Mouse (Mus musculus) intestine, postnatal 0 days (tissue): ENCODE results near the gene Smdt1. TPM values are rescaled to one million over a fixed set of nuclear protein-coding genes. Genes with fewer than 3 reads are reported as not detected.

Experiments
- microRNA-seq: library from miRNA; unstranded; fragments of <30 nt; microRNA quantifications from one replicate; pipeline ENCODE4, GENCODE M21; 2016
- polyA plus RNA-seq: library from polyadenylated mRNA; unstranded; fragments of >200 nt; fragmentation: Nextera tagmentation; extraction: Ambion mirVana; gene quantifications from 2 replicates; pipeline ENCODE4 v1.2.1, GENCODE M21; 2015

Gene Smdt1
- polyA plus RNA-seq, 1 experiment from 2014 or later: 448 TPM

Small RNA genes lying within 50 kb of the gene (microRNA-seq; reads per million reads assigned to microRNA genes)
- gene Mir7684: not detected

Other genes with a start within 250 kb of the Smdt1 start
- 3.5 and 4.2 TPM in 2 replicates for gene Ccdc134, start 211.0 kb upstream of the Smdt1 start, polyA plus RNA-seq
- gene Srebf2, start 191.8 kb upstream of the Smdt1 start, polyA plus RNA-seq: 68.7 and 69.5 TPM in 2 replicates
- gene Shisa8, start 126.1 kb upstream of the Smdt1 start, polyA plus RNA-seq: not detected in 2 replicates
- 0.10 TPM in 1 of 2 replicates, not detected in the other for gene Tnfrsf13c, start 114.6 kb upstream of the Smdt1 start, polyA plus RNA-seq
- gene Cenpm, start 94.2 kb upstream of the Smdt1 start, polyA plus RNA-seq: 14.8 and 16.5 TPM in 2 replicates
- gene 1500009C09Rik, start 86.6 kb upstream of the Smdt1 start, polyA plus RNA-seq: 0.13 TPM in 1 of 2 replicates, not detected in the other
- gene Sept3, start 64.1 kb upstream of the Smdt1 start, polyA plus RNA-seq: 1.7 and 3.0 TPM in 2 replicates
- not detected in 2 replicates for gene Wbp2nl, start 40.0 kb upstream of the Smdt1 start, polyA plus RNA-seq
- gene Naga, start within 50 bp of the Smdt1 start, polyA plus RNA-seq: 1,439 and 1,503 TPM in 2 replicates
- gene Pheta2, start within 50 bp of the Smdt1 start, polyA plus RNA-seq: 5.4 and 5.5 TPM in 2 replicates
- gene Ndufa6, start 15.4 kb downstream of the Smdt1 start, polyA plus RNA-seq: 830 and 832 TPM in 2 replicates
- gene Cyp2d22, start 41.3 kb downstream of the Smdt1 start, polyA plus RNA-seq: 5.7 and 7.6 TPM in 2 replicates
- gene Cyp2d11, start 55.1 kb downstream of the Smdt1 start, polyA plus RNA-seq: not detected in 2 replicates
- 0.25 and 0.39 TPM in 2 replicates for gene Cyp2d10, start 68.2 kb downstream of the Smdt1 start, polyA plus RNA-seq
- not detected in 2 replicates for gene Cyp2d9, start 94.5 kb downstream of the Smdt1 start, polyA plus RNA-seq
- not detected in 2 replicates for gene Cyp2d12, start 216.1 kb downstream of the Smdt1 start, polyA plus RNA-seq